Mouse (Mus musculus) stomach, postnatal 0 days (tissue): ENCODE results near the gene Lgr4. TPM values are rescaled to one million over a fixed set of nuclear protein-coding genes. Genes with fewer than 3 reads are reported as not detected.

Source experiments
- ATAC-seq: fragments of 200-750 bp; cut with Nextera tagmentation; 2 replicates; pipeline ENCODE4 v1.8.0; 2017; ENCODE audit not compliant: low FRiP score, low TSS enrichment
- DNase-seq: peaks from one replicate; pipeline ENCODE4 v3.0.0-alpha.2; 2016; ENCODE audit warnings: low spot score
- H3K27ac ChIP-seq: fragments of 300-500 bp; sonication (generic); replicated peaks from 2 replicates; pipeline ENCODE4 v1.5.1; 2014; ENCODE audit warnings: mild to moderate bottlenecking, control low read depth
- H3K27me3 ChIP-seq: fragments of 300-500 bp; sonication (generic); 2 replicates; pipeline ENCODE4 v1.6.1; 2014; ENCODE audit warnings: low read length; ENCODE audit not compliant: control insufficient read depth, insufficient read depth
- H3K36me3 ChIP-seq: fragments of 300-500 bp; sonication (generic); 2 replicates; pipeline ENCODE4 v1.6.1; 2014; ENCODE audit warnings: low read length, mixed read lengths; ENCODE audit not compliant: control insufficient read depth, insufficient read depth
- H3K4me1 ChIP-seq: fragments of 300-500 bp; sonication (generic); replicated peaks from 2 replicates; pipeline ENCODE4 v1.6.1; 2014; ENCODE audit warnings: antibody characterized with exemption; ENCODE audit not compliant: control insufficient read depth, insufficient read depth
- H3K4me2 ChIP-seq: fragments of 300-500 bp; sonication (generic); replicated peaks from 2 replicates; pipeline ENCODE4 v1.6.1; 2014; ENCODE audit warnings: low read depth, mild to moderate bottlenecking, control low read depth, moderate library complexity
- H3K4me3 ChIP-seq: fragments of 300-500 bp; sonication (generic); 2 replicates; pipeline ENCODE4 v1.5.1; 2014; ENCODE audit warnings: low read depth, low read length, control low read depth
- H3K9ac ChIP-seq: fragments of 300-500 bp; sonication (generic); 2 replicates; pipeline ENCODE4 v1.6.1; 2014; ENCODE audit warnings: mild to moderate bottlenecking, low read length, control low read depth, mixed read lengths
- H3K9me3 ChIP-seq: fragments of 300-500 bp; sonication (generic); 2 replicates; pipeline ENCODE4 v1.6.1; 2016; ENCODE audit warnings: low read length; ENCODE audit not compliant: control insufficient read depth
- CTCF ChIP-seq: IDR thresholded peaks from 2 replicates; pipeline ENCODE4 v1.5.1; 2016; ENCODE audit warnings: antibody characterized with exemption, low read depth, mild to moderate bottlenecking, moderate library complexity
- EP300 ChIP-seq: optimal IDR thresholded peaks from 2 replicates; pipeline ENCODE3; 2016; ENCODE audit warnings: antibody characterized with exemption
- WGBS: fragments of 180-500 bp; shearing (Covaris S2); extraction: QIAGEN DNeasy Blood & Tissue Kit; methylation state at CpG from one replicate; pipeline ENCODE4 v1.1.7; 2014; 5-methylcytosine and 5-hydroxymethylcytosine counted together
- polyA plus RNA-seq: library from polyadenylated mRNA; unstranded; fragments of >200 nt; fragmentation: Nextera tagmentation; extraction: Ambion mirVana; gene quantifications from 2 replicates; pipeline ENCODE4 v1.2.1, GENCODE M21; 2015

Lgr4 gene
- polyA plus RNA-seq, 1 experiment from 2014 or later: 15.0 TPM

GRCm38 (mm10) chr2:109923031-109923430 lies 5.6 kb downstream of the Lgr4 start:
- Histone ChIP-seq H3K4me2 (peak overlapping the region; percentile 17; the same call in 1 of the 2 replicates), H3K27ac (0 out of 2 replicates have a peak overlapping the region, but pooled peaks have one; percentile 35), H3K4me3 (no peak overlapping the region)

GRCm38 (mm10) chr2:109923945-109924344 lies 6.5 kb downstream of the Lgr4 start:
- Histone ChIP-seq H3K36me3 (no peaks in the 10 kb centered on the region; the same call in 1 of the 2 replicates), H3K4me1 (no peaks in the 10 kb centered on the region), H3K27ac (no peak overlapping the region), H3K4me3 (no peak overlapping the region), H3K9ac (no peak overlapping the region), H3K4me2 (no peak overlapping the region), H3K27me3 (no peaks in the 10 kb centered on the region), H3K9me3 (no peaks in the 10 kb centered on the region)
- WGBS: 69% methylated on average over 3 of the region's 3 CpGs
- no peak for ATAC-seq
- DNase-seq: no peak
- no peak for TF ChIP-seq CTCF
- TF ChIP-seq EP300: no peak

More at GRCm38 (mm10) chr2:109923031-109923430, 5.6 kb downstream of the Lgr4 start:
- 44% methylated on average over 3 of the region's 3 CpGs for WGBS
- no peak for ATAC-seq
- Histone ChIP-seq H3K36me3 (no peaks in the 10 kb centered on the region; the same call in 1 of the 2 replicates), H3K27me3 (no peaks in the 10 kb centered on the region), H3K9ac (no peak overlapping the region), H3K9me3 (no peaks in the 10 kb centered on the region), H3K4me1 (no peaks in the 10 kb centered on the region)
- DNase-seq: no peak
- TF ChIP-seq CTCF (no peak), EP300 (no peak)

GRCm38 (mm10) chr2:109926984-109927383 lies 9.5 kb downstream of the Lgr4 start:
- Histone ChIP-seq H3K9ac (no peak overlapping the region), H3K4me2 (no peak overlapping the region), H3K9me3 (no peaks in the 10 kb centered on the region), H3K4me1 (no peaks in the 10 kb centered on the region), H3K36me3 (no peaks in the 10 kb centered on the region; the same call in 1 of the 2 replicates), H3K27me3 (no peaks in the 10 kb centered on the region), H3K4me3 (no peak overlapping the region), H3K27ac (no peak overlapping the region)
- 54% methylated on average over 4 of the region's 4 CpGs for WGBS
- ATAC-seq (peak; percentile 72), DNase-seq (peak; percentile 47)
- TF ChIP-seq EP300 (no peak), CTCF (no peak)

GRCm38 (mm10) chr2:109927446-109927845 lies 10.0 kb downstream of the Lgr4 start:
- Histone ChIP-seq H3K4me2 (no peak overlapping the region), H3K36me3 (no peaks in the 10 kb centered on the region; the same call in 1 of the 2 replicates), H3K9ac (no peak overlapping the region), H3K9me3 (no peaks in the 10 kb centered on the region), H3K4me1 (no peaks in the 10 kb centered on the region; the same call in 1 of the 2 replicates), H3K4me3 (no peak overlapping the region), H3K27ac (no peak overlapping the region), H3K27me3 (no peaks in the 10 kb centered on the region)
- no peak for DNase-seq
- TF ChIP-seq EP300 (no peak), CTCF (no peak)
- no peak for ATAC-seq
- WGBS: 73% methylated on average over 7 of the region's 7 CpGs

- no peak overlapping the region for H3K4me3 ChIP-seq
- H3K27me3 ChIP-seq: no peaks in the 10 kb centered on the region
- no peak for ATAC-seq
- no peak overlapping the region for H3K4me2 ChIP-seq
- no peaks in the 10 kb centered on the region; the same call in 1 of the 2 replicates for H3K36me3 ChIP-seq
- DNase-seq: no peak
- H3K27ac ChIP-seq: no peak overlapping the region
- TF ChIP-seq EP300 (no peak), CTCF (no peak)
- no peaks in the 10 kb centered on the region for H3K9me3 ChIP-seq
- no peaks in the 10 kb centered on the region; the same call in 1 of the 2 replicates for H3K4me1 ChIP-seq
- no peak overlapping the region for H3K9ac ChIP-seq
Measured at GRCm38 (mm10) chr2:109927876-109928275, 10.4 kb downstream of the Lgr4 start.

GRCm38 (mm10) chr2:109928791-109929190 lies 11.3 kb downstream of the Lgr4 start:
- TF ChIP-seq CTCF: no peak
- peak overlapping the region; percentile 79 for H3K27ac ChIP-seq

More at GRCm38 (mm10) chr2:109928791-109929190, 11.3 kb downstream of the Lgr4 start:
- DNase-seq (peak; percentile 38), ATAC-seq (peak; percentile 75)
- WGBS: 30% methylated on average over 4 of the region's 4 CpGs
- Histone ChIP-seq H3K4me1 (no peaks in the 10 kb centered on the region; the same call in 1 of the 2 replicates), H3K36me3 (no peaks in the 10 kb centered on the region; the same call in 1 of the 2 replicates), H3K27me3 (no peaks in the 10 kb centered on the region), H3K4me3 (no peak overlapping the region), H3K9me3 (no peaks in the 10 kb centered on the region), H3K9ac (no peak overlapping the region), H3K4me2 (no peak overlapping the region)
